ENCODE assay signal across 8 mouse cellular contexts in the genomic region with DNA sequence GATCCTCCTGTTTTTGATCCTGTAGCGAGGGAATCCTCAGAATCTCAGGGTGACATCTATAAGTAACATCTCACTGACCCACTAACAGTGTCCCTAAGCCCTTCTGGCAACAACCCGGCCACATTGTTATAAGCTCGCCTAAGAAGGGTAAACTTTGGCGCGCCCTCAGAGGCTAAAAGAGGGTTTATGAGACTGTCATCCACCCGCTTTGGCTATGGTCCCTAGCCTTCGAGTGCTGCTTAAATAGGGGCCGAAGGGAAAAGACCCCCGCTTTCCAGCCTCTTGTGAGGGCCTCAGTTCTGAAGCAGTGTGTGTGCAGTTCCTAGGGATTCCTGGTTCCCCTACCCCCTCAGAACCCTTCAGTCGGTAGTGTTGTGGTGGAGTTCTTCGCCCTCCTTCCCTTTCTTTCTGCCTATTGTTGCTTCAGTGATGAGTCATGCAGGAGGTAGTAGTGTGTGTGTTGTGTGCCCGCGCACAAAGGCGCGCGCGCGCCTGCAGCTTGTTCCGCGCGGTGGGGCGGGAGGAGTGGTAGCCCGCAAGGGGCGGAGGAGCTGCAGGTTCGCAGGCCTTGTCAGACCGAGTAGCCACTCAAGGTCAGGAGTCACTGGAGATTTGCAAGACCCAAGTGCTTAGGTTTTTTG. TPM values are rescaled to one million over a fixed set of nuclear protein-coding genes. Genes with fewer than 3 reads are reported as not detected.
DNase-seq lines count a peak whose midpoint lies in the region; ATAC-seq and TF ChIP-seq lines count a peak whose summit lies in the region.

No protein-coding gene starts in this region.

- DNase-seq in cerebellum, adult 11 months, result peak; percentile 69
- DNase-seq in cerebellum, adult 2 months, result peak; percentile 75 to 83
- peak; percentile 41 for DNase-seq in forelimb bud, embryonic 11.5 days (ENCODE audit: low read depth, low spot score)
- DNase-seq in spleen, postnatal 10 days (ENCODE audit: low spot score in 2 of 2), result peak; percentile 56 to 77

- peak overlapping the region; percentile 53 for H3K4me3 ChIP-seq in cerebellum, adult 2 months (replicated peaks; ENCODE audit: insufficient read depth, low read depth, low read length)
- H3K4me3 ChIP-seq in limb, embryonic 15.5 days, result peak overlapping the region; percentile 96
- H3K4me3 ChIP-seq in midbrain, embryonic 15.5 days, result peak overlapping the region; percentile 92

- no peak for TF ChIP-seq CTCF in cerebellum, adult 2 months (IDR thresholded peaks at IDR 0.05; ENCODE audit: borderline replicate concordance, insufficient read depth, low read depth, low read length)

- H3K4me1 ChIP-seq in cerebellum, adult 2 months (ENCODE audit: control insufficient read depth, insufficient read depth, low read length), result peaks cover 26% of the 10 kb centered on the region
- H3K4me1 ChIP-seq in limb, embryonic 15.5 days, result peaks cover 63% of the 10 kb centered on the region
- H3K4me1 ChIP-seq in midbrain, embryonic 15.5 days, result peaks cover 48% of the 10 kb centered on the region

- peak overlapping the region; percentile 74 for H3K27ac ChIP-seq in cerebellum, adult 2 months (ENCODE audit: insufficient read depth, low read length)
- H3K27ac ChIP-seq in limb, embryonic 15.5 days, result peak overlapping the region; percentile 96
- H3K27ac ChIP-seq in midbrain, embryonic 15.5 days, result peak overlapping the region; percentile 96

- ATAC-seq in cerebellum, adult (ENCODE audit: insufficient number of reproducible peaks, low FRiP score, low TSS enrichment), result no peak
- ATAC-seq in inflammation-experienced regulatory T-cells, adult 6 months, result peak; percentile 11
- no peak for ATAC-seq in limb, embryonic 15.5 days (ENCODE audit: insufficient number of reproducible peaks, low FRiP score, low TSS enrichment, low read depth)
- no peak for ATAC-seq in midbrain, embryonic 15.5 days (replicated peaks)

- peaks cover 4% of the 10 kb centered on the region; the same call in 1 of the 2 replicates for H3K36me3 ChIP-seq in limb, embryonic 15.5 days
- H3K36me3 ChIP-seq in midbrain, embryonic 15.5 days (replicated peaks), result no peaks in the 10 kb centered on the region

- under 1% methylated on average over 26 of the region's 26 CpGs for WGBS in cerebellum, adult 2 months
- WGBS in limb, embryonic 15.5 days, result under 1% methylated on average over 26 of the region's 26 CpGs
- under 1% methylated on average over 26 of the region's 26 CpGs for WGBS in midbrain, embryonic 15.5 days

- no peaks in the 10 kb centered on the region for H3K9me3 ChIP-seq in limb, embryonic 15.5 days
- H3K9me3 ChIP-seq in midbrain, embryonic 15.5 days, result no peaks in the 10 kb centered on the region

- peak overlapping the region; percentile 84 for H3K9ac ChIP-seq in limb, embryonic 15.5 days
- peak overlapping the region; percentile 87 for H3K9ac ChIP-seq in midbrain, embryonic 15.5 days

- peak overlapping the region; percentile 87 for H3K4me2 ChIP-seq in limb, embryonic 15.5 days
- peak overlapping the region; percentile 87 for H3K4me2 ChIP-seq in midbrain, embryonic 15.5 days

- no peaks in the 10 kb centered on the region for H3K27me3 ChIP-seq in cerebellum, adult 2 months (ENCODE audit: control insufficient read depth, insufficient read depth, low read length)
- no peaks in the 10 kb centered on the region; the same call in 1 of the 2 replicates for H3K27me3 ChIP-seq in limb, embryonic 15.5 days
- no peaks in the 10 kb centered on the region for H3K27me3 ChIP-seq in midbrain, embryonic 15.5 days (replicated peaks)

- no peak; the same call in 1 of the 2 replicates for TF ChIP-seq POLR2A in cerebellum, adult 2 months (IDR thresholded peaks at IDR 0.05; ENCODE audit: borderline replicate concordance, insufficient read depth, low read length)

RNA-seq across cellular contexts. Expression of a gene that starts 1.9 kb away (rescaled TPM):
- 17.9 and 18.0 TPM in 2 replicates for polyA plus RNA-seq in cerebellum, adult 2 months (2012; rRNA removed)
- 1 to 10 TPM; 4.8 to 6.5 (median 6.3) TPM for polyA plus RNA-seq in inflammation-experienced regulatory T-cells, adult 6 months (2017; shearing (Covaris generic))
- 5.1 and 5.4 TPM in 2 replicates for polyA plus RNA-seq in limb, embryonic 15.5 days (2015; fragmentation: Nextera tagmentation; extraction: Ambion mirVana)
- polyA plus RNA-seq in midbrain, embryonic 15.5 days (2015; fragmentation: Nextera tagmentation; extraction: Ambion mirVana), result 9.9 and 10.2 TPM in 2 replicates
